Comparison of ENCODE assay signal across 13 mouse cellular contexts in genomic region chr12:26386947-26387346, GRCm38 (mm10). TPM values are rescaled to one million over a fixed set of nuclear protein-coding genes. Genes with fewer than 3 reads are reported as not detected.
A peak's percentile ranks its signal among the peaks of the same experiment; 100 is the strongest.
DNase-seq lines count a peak whose midpoint lies in the region; ATAC-seq lines count a peak whose summit lies in the region.
"Had no signal": no experiment of that assay in that cellular context is flagged by ENCODE, and none has a peak within 500 bp of the region (broad histone marks: within the 10 kb centered on the region; RNA-seq: fewer than 3 reads in every experiment).

No protein-coding gene starts in this region.

- H3K27me3 ChIP-seq in hindbrain, embryonic 14.5 days (ENCODE audit: control insufficient read depth, insufficient read depth, low read length) = no peaks in the 10 kb centered on the region
- H3K27me3 ChIP-seq in hindbrain, embryonic 12.5 days = no peaks in the 10 kb centered on the region
- H3K27me3 ChIP-seq in midbrain, embryonic 14.5 days (ENCODE audit: control insufficient read depth, insufficient read depth, low read length) = no peaks in the 10 kb centered on the region
- H3K27me3 ChIP-seq in midbrain, embryonic 11.5 days (ENCODE audit: control insufficient read depth, insufficient read depth, low read length) = no peaks in the 10 kb centered on the region
- no peaks in the 10 kb centered on the region for H3K27me3 ChIP-seq in embryonic facial prominence, embryonic 13.5 days
- H3K27me3 ChIP-seq in limb, embryonic 15.5 days = no peaks in the 10 kb centered on the region
- H3K27me3 ChIP-seq: heart, embryonic 13.5 days; limb, embryonic 12.5 days had no signal

- no peak overlapping the region for H3K4me2 ChIP-seq in hindbrain, embryonic 14.5 days (replicated peaks)
- H3K4me2 ChIP-seq in hindbrain, embryonic 12.5 days (replicated peaks) = no peak overlapping the region
- no peak overlapping the region for H3K4me2 ChIP-seq in midbrain, embryonic 14.5 days (ENCODE audit: low read length)
- H3K4me2 ChIP-seq in midbrain, embryonic 11.5 days = no peak overlapping the region
- H3K4me2 ChIP-seq in embryonic facial prominence, embryonic 13.5 days = no peak overlapping the region
- no peak overlapping the region for H3K4me2 ChIP-seq in limb, embryonic 15.5 days
- H3K4me2 ChIP-seq: heart, embryonic 13.5 days; limb, embryonic 12.5 days had no signal

- H3K4me1 ChIP-seq in hindbrain, embryonic 14.5 days (replicated peaks; ENCODE audit: control insufficient read depth, insufficient read depth, low read length) = no peaks in the 10 kb centered on the region
- H3K4me1 ChIP-seq in hindbrain, embryonic 12.5 days = 0 out of 2 replicates have a peak, but pooled peaks cover 2% of the 10 kb centered on the region
- H3K4me1 ChIP-seq in midbrain, embryonic 14.5 days (ENCODE audit: control insufficient read depth, insufficient read depth, low read length) = no peaks in the 10 kb centered on the region
- no peaks in the 10 kb centered on the region for H3K4me1 ChIP-seq in midbrain, embryonic 11.5 days (ENCODE audit: control insufficient read depth, insufficient read depth, low read length)
- H3K4me1 ChIP-seq in embryonic facial prominence, embryonic 13.5 days = peaks cover 44% of the 10 kb centered on the region
- H3K4me1 ChIP-seq in limb, embryonic 15.5 days = peaks cover 6% of the 10 kb centered on the region; the same call in 1 of the 2 replicates
- H3K4me1 ChIP-seq: megakaryocyte, embryonic 14.5 days had no signal

- DNase-seq in hindbrain, embryonic 14.5 days (ENCODE audit: low spot score) = no peak
- DNase-seq in midbrain, embryonic 14.5 days = peak; percentile 16
- DNase-seq in midbrain, embryonic 11.5 days (ENCODE audit: low spot score, missing footprints) = no peak
- no peak for DNase-seq in urinary bladder, postnatal 14 days (ENCODE audit: low spot score)
- DNase-seq in gastrocnemius, adult 8-10 months (ENCODE audit: low spot score in 2 of 2) = no peak
- DNase-seq: heart, postnatal 4 days; liver, postnatal 0 days had no signal

- no peak overlapping the region for H3K9ac ChIP-seq in hindbrain, embryonic 14.5 days
- H3K9ac ChIP-seq in hindbrain, embryonic 12.5 days = no peak overlapping the region
- no peak overlapping the region for H3K9ac ChIP-seq in midbrain, embryonic 14.5 days (replicated peaks; ENCODE audit: low read length)
- H3K9ac ChIP-seq in midbrain, embryonic 11.5 days (ENCODE audit: low read length) = no peak overlapping the region
- no peak overlapping the region for H3K9ac ChIP-seq in embryonic facial prominence, embryonic 13.5 days
- H3K9ac ChIP-seq in limb, embryonic 15.5 days = no peak overlapping the region
- H3K9ac ChIP-seq: heart, embryonic 13.5 days; limb, embryonic 12.5 days; liver, postnatal 0 days had no signal

- H3K27ac ChIP-seq in hindbrain, embryonic 14.5 days = no peak overlapping the region
- H3K27ac ChIP-seq in hindbrain, embryonic 12.5 days = no peak overlapping the region
- no peak overlapping the region for H3K27ac ChIP-seq in midbrain, embryonic 14.5 days (replicated peaks; ENCODE audit: low read depth, low read length)
- no peak overlapping the region for H3K27ac ChIP-seq in midbrain, embryonic 11.5 days (ENCODE audit: low read depth, low read length)
- H3K27ac ChIP-seq in embryonic facial prominence, embryonic 13.5 days = 0 out of 2 replicates have a peak overlapping the region, but pooled peaks have one; percentile 58
- H3K27ac ChIP-seq in limb, embryonic 15.5 days = peak overlapping the region; percentile 52
- H3K27ac ChIP-seq: heart, embryonic 13.5 days had no signal

- WGBS in hindbrain, embryonic 14.5 days = 69% methylated on average over 9 of the region's 9 CpGs
- WGBS in hindbrain, embryonic 12.5 days = 78% methylated on average over 9 of the region's 9 CpGs
- WGBS in midbrain, embryonic 14.5 days = 80% methylated on average over 9 of the region's 9 CpGs
- WGBS in midbrain, embryonic 11.5 days = 86% methylated on average over 9 of the region's 9 CpGs
- WGBS in embryonic facial prominence, embryonic 13.5 days = 57% methylated on average over 9 of the region's 9 CpGs
- 66% methylated on average over 9 of the region's 9 CpGs for WGBS in limb, embryonic 15.5 days

- H3K36me3 ChIP-seq in hindbrain, embryonic 14.5 days (replicated peaks; ENCODE audit: control insufficient read depth, insufficient read depth) = peaks cover 54% of the 10 kb centered on the region
- peaks cover 67% of the 10 kb centered on the region for H3K36me3 ChIP-seq in hindbrain, embryonic 12.5 days
- H3K36me3 ChIP-seq in midbrain, embryonic 14.5 days (ENCODE audit: control insufficient read depth, insufficient read depth, low read length) = peaks cover 65% of the 10 kb centered on the region
- H3K36me3 ChIP-seq in midbrain, embryonic 11.5 days (ENCODE audit: control insufficient read depth, insufficient read depth, low read length) = peaks cover 16% of the 10 kb centered on the region
- H3K36me3 ChIP-seq in embryonic facial prominence, embryonic 13.5 days = peaks cover 63% of the 10 kb centered on the region
- H3K36me3 ChIP-seq in limb, embryonic 15.5 days = peaks cover 41% of the 10 kb centered on the region

- peak; percentile 27; the same call in 1 of the 2 replicates for ATAC-seq in hindbrain, embryonic 14.5 days (ENCODE audit: low FRiP score)
- ATAC-seq in hindbrain, embryonic 12.5 days (ENCODE audit: low FRiP score) = no peak
- ATAC-seq in midbrain, embryonic 14.5 days (ENCODE audit: low FRiP score, low TSS enrichment) = no peak
- no peak for ATAC-seq in midbrain, embryonic 11.5 days (ENCODE audit: low FRiP score)
- no peak for ATAC-seq in embryonic facial prominence, embryonic 13.5 days (ENCODE audit: insufficient number of reproducible peaks, insufficient read depth, low FRiP score, low TSS enrichment, low read depth)
- ATAC-seq in limb, embryonic 15.5 days (ENCODE audit: insufficient number of reproducible peaks, low FRiP score, low TSS enrichment, low read depth) = no peak
- ATAC-seq: liver, postnatal 0 days had no signal

- H3K4me3 ChIP-seq in hindbrain, embryonic 14.5 days (replicated peaks; ENCODE audit: low read length) = no peak overlapping the region
- no peak overlapping the region for H3K4me3 ChIP-seq in hindbrain, embryonic 12.5 days
- no peak overlapping the region for H3K4me3 ChIP-seq in midbrain, embryonic 14.5 days (replicated peaks; ENCODE audit: low read depth, low read length)
- no peak overlapping the region for H3K4me3 ChIP-seq in midbrain, embryonic 11.5 days (ENCODE audit: low read depth, low read length)
- H3K4me3 ChIP-seq in embryonic facial prominence, embryonic 13.5 days = no peak overlapping the region
- H3K4me3 ChIP-seq in limb, embryonic 15.5 days = no peak overlapping the region
- H3K4me3 ChIP-seq: heart, embryonic 13.5 days; limb, embryonic 12.5 days; megakaryocyte, embryonic 14.5 days had no signal

- H3K9me3 ChIP-seq in hindbrain, embryonic 14.5 days (ENCODE audit: control insufficient read depth, low read length) = no peaks in the 10 kb centered on the region
- no peaks in the 10 kb centered on the region for H3K9me3 ChIP-seq in hindbrain, embryonic 12.5 days (replicated peaks)
- no peaks in the 10 kb centered on the region for H3K9me3 ChIP-seq in midbrain, embryonic 14.5 days (ENCODE audit: control insufficient read depth, low read length)
- H3K9me3 ChIP-seq in midbrain, embryonic 11.5 days (ENCODE audit: control insufficient read depth, low read length) = no peaks in the 10 kb centered on the region
- no peaks in the 10 kb centered on the region for H3K9me3 ChIP-seq in embryonic facial prominence, embryonic 13.5 days
- no peaks in the 10 kb centered on the region for H3K9me3 ChIP-seq in limb, embryonic 15.5 days
- H3K9me3 ChIP-seq: heart, embryonic 13.5 days; limb, embryonic 12.5 days; megakaryocyte, embryonic 14.5 days had no signal

RNA-seq across cellular contexts. Expression of gene Rnf144a, which starts 28.1 kb away (rescaled TPM):
- polyA plus RNA-seq in hindbrain, embryonic 14.5 days (2014; fragmentation: Nextera tagmentation; extraction: Ambion mirVana) = 19.2 and 22.5 TPM in 2 replicates
- polyA plus RNA-seq in hindbrain, embryonic 12.5 days (2016; fragmentation: Nextera tagmentation; extraction: Ambion mirVana) = 40.0 and 43.2 TPM in 2 replicates
- 21.6 and 26.2 TPM in 2 replicates for polyA plus RNA-seq in midbrain, embryonic 14.5 days (2014; fragmentation: Nextera tagmentation; extraction: Ambion mirVana)
- polyA plus RNA-seq in midbrain, embryonic 11.5 days (2014; fragmentation: Nextera tagmentation; extraction: Ambion mirVana) = 24.7 and 25.5 TPM in 2 replicates
- polyA plus RNA-seq in embryonic facial prominence, embryonic 13.5 days (2015; fragmentation: Nextera tagmentation; extraction: Ambion mirVana) = 46.4 and 48.3 TPM in 2 replicates
- 39.7 and 41.0 TPM in 2 replicates for polyA plus RNA-seq in limb, embryonic 15.5 days (2015; fragmentation: Nextera tagmentation; extraction: Ambion mirVana)
- 1 to 10 TPM; 2.3 to 3.1 (median 3.0) TPM for total RNA-seq in gastrocnemius, adult 8-10 months (2022)

Comparison
In these comparisons a context has a peak if more than half of its experiments do, and no peak if none do; other contexts are left out.
1. H3K27ac ChIP-seq: peak in embryonic facial prominence, embryonic 13.5 days (single experiment) and limb, embryonic 15.5 days (single experiment); none in hindbrain, embryonic 14.5 days (single experiment), hindbrain, embryonic 12.5 days (single experiment), midbrain, embryonic 14.5 days (single experiment) and midbrain, embryonic 11.5 days (single experiment).